Mouse (Mus musculus): Measurements from ENCODE around the gene Frs3. TPM values are rescaled to one million over a fixed set of nuclear protein-coding genes. Genes with fewer than 3 reads are reported as not detected.
A peak's percentile ranks its signal among the peaks of the same experiment; 100 is the strongest.
"Not testable (repeated sequence)": the region's sequence is repeated elsewhere in the genome, so short reads cannot be mapped to it uniquely, and the experiment has no call there.

The Frs3 gene
- polyA plus RNA-seq (2015; fragmentation: Nextera tagmentation; extraction: Ambion mirVana) = 6.8 and 8.3 TPM in 2 replicates

GRCm38 (mm10) chr17:47688608-47689575, at the start of gene Frs3:
Gene Frs3, plus strand, starts transcription at chr17:47689030.
- ATAC-seq (replicated peaks; ENCODE audit: low FRiP score, low read depth) = peak; percentile 35; the same call in 1 of the 2 replicates
- peak within 1 kb of the TSS; percentile 70 for H3K9ac ChIP-seq (ENCODE audit: low read depth, low read length)
- WGBS = 1% methylated on average over 58 of the region's 58 CpGs

GRCm38 (mm10) chr17:47642992-47643391, 45.8 kb upstream of the Frs3 start:
- H3K4me1 ChIP-seq (replicated peaks; ENCODE audit: insufficient read depth, low read length) = no peaks in the 10 kb centered on the region
- no peaks in the 10 kb centered on the region for H3K27me3 ChIP-seq (ENCODE audit: insufficient read depth, low read length)
- no peaks in the 10 kb centered on the region for H3K9me3 ChIP-seq (replicated peaks; ENCODE audit: low read length)
- WGBS = 77% methylated on average over 2 of the region's 2 CpGs
- TF ChIP-seq CTCF (IDR thresholded peaks at IDR 0.05; ENCODE audit: low read depth) = peak; percentile 34
- no peak overlapping the region for H3K4me3 ChIP-seq (replicated peaks; ENCODE audit: low read depth, low read length)
- H3K4me2 ChIP-seq (ENCODE audit: low read length) = no peak overlapping the region
- no peak overlapping the region for H3K27ac ChIP-seq
- H3K36me3 ChIP-seq (ENCODE audit: insufficient read depth, low read length) = no peaks in the 10 kb centered on the region
- no peak for ATAC-seq (replicated peaks; ENCODE audit: low FRiP score, low read depth)
- H3K9ac ChIP-seq (ENCODE audit: low read depth, low read length) = no peak overlapping the region
- no peak for DNase-seq (ENCODE audit: low spot score)

More at GRCm38 (mm10) chr17:47688608-47689575, at the start of gene Frs3:
- peak within 1 kb of the TSS; percentile 62 for H3K4me3 ChIP-seq (replicated peaks; ENCODE audit: low read depth, low read length)
- peak; percentile 23; the same call in 1 of the 2 replicates for TF ChIP-seq CTCF (IDR thresholded peaks at IDR 0.05; ENCODE audit: low read depth)
- 0 out of 2 replicates have a peak, but pooled peaks cover 16% of the 10 kb centered on the region for H3K36me3 ChIP-seq (ENCODE audit: insufficient read depth, low read length)
- peak; percentile 74 for DNase-seq (ENCODE audit: low spot score)
- no peaks in the 10 kb centered on the region for H3K9me3 ChIP-seq (replicated peaks; ENCODE audit: low read length)
- H3K4me1 ChIP-seq (replicated peaks; ENCODE audit: insufficient read depth, low read length) = peaks cover 9% of the 10 kb centered on the region; the same call in 1 of the 2 replicates
- H3K27me3 ChIP-seq (ENCODE audit: insufficient read depth, low read length) = no peaks in the 10 kb centered on the region
- H3K27ac ChIP-seq = peak within 1 kb of the TSS; percentile 80
- H3K4me2 ChIP-seq (ENCODE audit: low read length) = peak within 1 kb of the TSS; percentile 96

GRCm38 (mm10) chr17:47646683-47647082, 42.1 kb upstream of the Frs3 start:
- no peaks in the 10 kb centered on the region for H3K27me3 ChIP-seq (ENCODE audit: insufficient read depth, low read length)
- H3K9me3 ChIP-seq (replicated peaks; ENCODE audit: low read length) = no peaks in the 10 kb centered on the region
- no peak overlapping the region for H3K4me2 ChIP-seq (ENCODE audit: low read length)
- no peak overlapping the region for H3K9ac ChIP-seq (ENCODE audit: low read depth, low read length)
- peak; percentile 81 for TF ChIP-seq CTCF (IDR thresholded peaks at IDR 0.05; ENCODE audit: low read depth)
- H3K27ac ChIP-seq = no peak overlapping the region
- ATAC-seq (replicated peaks; ENCODE audit: low FRiP score, low read depth) (no peak), DNase-seq (ENCODE audit: low spot score) (peak; percentile 71)
- no peaks in the 10 kb centered on the region for H3K36me3 ChIP-seq (ENCODE audit: insufficient read depth, low read length)
- H3K4me1 ChIP-seq (replicated peaks; ENCODE audit: insufficient read depth, low read length) = no peaks in the 10 kb centered on the region
- H3K4me3 ChIP-seq (replicated peaks; ENCODE audit: low read depth, low read length) = no peak overlapping the region
- WGBS = 94% methylated on average over 1 of the region's 1 CpGs

GRCm38 (mm10) chr17:47648966-47649365, 39.9 kb upstream of the Frs3 start:
- WGBS = 67% methylated on average over 4 of the region's 4 CpGs
- no peaks in the 10 kb centered on the region for H3K36me3 ChIP-seq (ENCODE audit: insufficient read depth, low read length)
- no peak for TF ChIP-seq CTCF (IDR thresholded peaks at IDR 0.05; ENCODE audit: low read depth)
- H3K9ac ChIP-seq (ENCODE audit: low read depth, low read length) = no peak overlapping the region
- no peak overlapping the region for H3K4me3 ChIP-seq (replicated peaks; ENCODE audit: low read depth, low read length)
- no peak overlapping the region for H3K27ac ChIP-seq
- no peak overlapping the region for H3K4me2 ChIP-seq (ENCODE audit: low read length)
- no peaks in the 10 kb centered on the region for H3K4me1 ChIP-seq (replicated peaks; ENCODE audit: insufficient read depth, low read length)
- ATAC-seq (replicated peaks; ENCODE audit: low FRiP score, low read depth) (no peak), DNase-seq (ENCODE audit: low spot score) (no peak)
- no peaks in the 10 kb centered on the region for H3K9me3 ChIP-seq (replicated peaks; ENCODE audit: low read length)
- H3K27me3 ChIP-seq (ENCODE audit: insufficient read depth, low read length) = no peaks in the 10 kb centered on the region

DNA sequence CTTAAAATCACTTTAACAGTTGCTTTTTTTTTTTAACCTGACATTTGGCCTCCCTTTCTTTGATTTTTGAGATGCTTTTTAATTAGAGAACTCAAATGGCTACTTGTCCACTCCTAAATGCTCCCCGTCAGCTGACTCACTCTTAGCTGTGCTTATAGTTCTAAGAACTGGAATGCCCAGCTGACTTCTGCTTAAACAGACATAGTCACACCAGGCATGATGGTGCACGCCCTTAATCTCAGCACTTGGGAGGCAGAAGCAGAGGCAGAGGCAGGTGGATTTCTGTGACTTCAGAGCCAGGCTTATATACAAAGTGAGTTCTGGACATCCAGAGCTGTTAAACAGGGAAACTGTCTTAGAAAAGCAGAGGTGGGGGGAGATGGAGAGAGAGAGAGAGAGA, 36.9 kb upstream of the Frs3 start:
- Histone ChIP-seq H3K4me1 (replicated peaks; ENCODE audit: insufficient read depth, low read length) (no peaks in the 10 kb centered on the region), H3K9me3 (replicated peaks; ENCODE audit: low read length) (no peaks in the 10 kb centered on the region), H3K4me2 (ENCODE audit: low read length) (no peak overlapping the region), H3K36me3 (ENCODE audit: insufficient read depth, low read length) (no peaks in the 10 kb centered on the region), H3K4me3 (replicated peaks; ENCODE audit: low read depth, low read length) (no peak overlapping the region), H3K9ac (ENCODE audit: low read depth, low read length) (no peak overlapping the region), H3K27me3 (ENCODE audit: insufficient read depth, low read length) (no peaks in the 10 kb centered on the region), H3K27ac (no peak overlapping the region)
- 88% methylated on average over 2 of the region's 2 CpGs for WGBS
- TF ChIP-seq CTCF (IDR thresholded peaks at IDR 0.05; ENCODE audit: low read depth) = no peak
- DNase-seq (ENCODE audit: low spot score) (no peak), ATAC-seq (replicated peaks; ENCODE audit: low FRiP score, low read depth) (no peak)

DNA sequence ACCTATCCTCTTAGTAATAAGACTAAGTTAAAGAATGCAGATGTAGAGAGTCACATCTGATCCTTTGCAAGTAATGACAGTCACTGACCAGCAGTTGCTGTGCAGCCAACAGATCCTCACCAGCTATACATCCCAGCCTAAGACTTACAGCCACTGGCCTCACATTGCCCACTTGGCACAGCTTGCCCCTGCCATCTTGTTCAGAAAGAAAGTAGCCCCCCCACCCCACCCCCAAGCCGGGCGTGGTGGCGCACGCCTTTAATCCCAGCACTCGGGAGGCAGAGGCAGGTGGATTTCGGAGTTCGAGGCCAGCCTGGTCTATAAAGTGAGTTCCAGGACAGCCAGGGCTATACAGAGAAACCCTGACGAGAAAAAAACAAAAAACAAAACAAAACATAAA, 34.5 kb upstream of the Frs3 start:
- not testable (repeated sequence) for H3K4me3 ChIP-seq (replicated peaks; ENCODE audit: low read depth, low read length); H3K36me3 ChIP-seq (ENCODE audit: insufficient read depth, low read length); H3K27me3 ChIP-seq (ENCODE audit: insufficient read depth, low read length); H3K9ac ChIP-seq (ENCODE audit: low read depth, low read length); DNase-seq (ENCODE audit: low spot score); H3K27ac ChIP-seq; H3K4me2 ChIP-seq (ENCODE audit: low read length); H3K9me3 ChIP-seq (replicated peaks; ENCODE audit: low read length); ATAC-seq (replicated peaks; ENCODE audit: low FRiP score, low read depth); H3K4me1 ChIP-seq (replicated peaks; ENCODE audit: insufficient read depth, low read length)
- WGBS = 92% methylated on average over 8 of the region's 8 CpGs

Data from kidney, postnatal 0 days (tissue).